Mouse (Mus musculus) neural tube, embryonic 12.5 days (tissue): ENCODE data around the gene Ldb3. TPM values are rescaled to one million over a fixed set of nuclear protein-coding genes. Genes with fewer than 3 reads are reported as not detected.

ENCODE experiments used
- ATAC-seq: fragments of 200-750 bp; cut with Nextera tagmentation; 2 replicates; pipeline ENCODE4 v1.8.0; 2017; ENCODE audit warnings: low read depth, mild to moderate bottlenecking, moderate TSS enrichment, moderate library complexity; ENCODE audit not compliant: low FRiP score
- H3K27ac ChIP-seq: fragments of 300-500 bp; sonication (generic); 2 replicates; pipeline ENCODE4 v1.5.1; 2016
- H3K27me3 ChIP-seq: fragments of 300-500 bp; sonication (generic); replicated peaks from 2 replicates; pipeline ENCODE4 v1.6.1; 2016; ENCODE audit warnings: mild to moderate bottlenecking
- H3K36me3 ChIP-seq: fragments of 300-500 bp; sonication (generic); 2 replicates; pipeline ENCODE4 v1.6.1; 2016; ENCODE audit warnings: mild to moderate bottlenecking
- H3K4me1 ChIP-seq: fragments of 300-500 bp; sonication (generic); 2 replicates; pipeline ENCODE4 v1.6.1; 2016
- H3K4me2 ChIP-seq: fragments of 300-500 bp; sonication (generic); replicated peaks from 2 replicates; pipeline ENCODE4 v1.6.1; 2016; ENCODE audit warnings: mild to moderate bottlenecking
- H3K4me3 ChIP-seq: fragments of 300-500 bp; sonication (generic); 2 replicates; pipeline ENCODE4 v1.5.1; 2016
- H3K9ac ChIP-seq: fragments of 300-500 bp; sonication (generic); 2 replicates; pipeline ENCODE4 v1.6.1; 2016; ENCODE audit warnings: mild to moderate bottlenecking
- H3K9me3 ChIP-seq: fragments of 300-500 bp; sonication (generic); 2 replicates; pipeline ENCODE4 v1.6.1; 2016; ENCODE audit warnings: mild to moderate bottlenecking
- WGBS: fragments of 180-500 bp; shearing (Covaris S2); methylation state at CpG from one replicate; pipeline ENCODE4 v1.1.7; 2016; 5-methylcytosine and 5-hydroxymethylcytosine counted together
- polyA plus RNA-seq: library from polyadenylated mRNA; unstranded; fragments of >200 nt; fragmentation: Nextera tagmentation; extraction: Ambion mirVana; gene quantifications from 2 replicates; pipeline ENCODE4 v1.2.1, GENCODE M21; 2016

Ldb3 gene
- polyA plus RNA-seq, 1 experiment from 2014 or later = 1.2 TPM

- Histone ChIP-seq H3K27ac (no peak overlapping the region), H3K4me1 (peaks cover 6% of the 10 kb centered on the region; the same call in 1 of the 2 replicates), H3K4me3 (no peak overlapping the region), H3K36me3 (no peaks in the 10 kb centered on the region), H3K9ac (no peak overlapping the region), H3K27me3 (0 out of 2 replicates have a peak, but pooled peaks cover 17% of the 10 kb centered on the region), H3K9me3 (no peaks in the 10 kb centered on the region), H3K4me2 (peak overlapping the region; percentile 45)
- ATAC-seq = no peak
- 10% methylated on average over 15 of the region's 15 CpGs for WGBS
Measured at GRCm38 (mm10) chr14:34614551-34614950, 26.1 kb upstream of the Ldb3 start.

GRCm38 (mm10) chr14:34613523-34613922 is 25.0 kb upstream of the Ldb3 start:
- Histone ChIP-seq H3K27ac (no peak overlapping the region), H3K27me3 (0 out of 2 replicates have a peak, but pooled peaks cover 17% of the 10 kb centered on the region), H3K9ac (no peak overlapping the region), H3K4me1 (peaks cover 6% of the 10 kb centered on the region; the same call in 1 of the 2 replicates), H3K4me3 (no peak overlapping the region), H3K4me2 (no peak overlapping the region), H3K36me3 (no peaks in the 10 kb centered on the region), H3K9me3 (no peaks in the 10 kb centered on the region)
- 69% methylated on average over 6 of the region's 6 CpGs for WGBS
- no peak for ATAC-seq

GRCm38 (mm10) chr14:34612222-34612621 is 23.7 kb upstream of the Ldb3 start:
- ATAC-seq = no peak
- H3K4me3 ChIP-seq = no peak overlapping the region
- no peak overlapping the region for H3K4me2 ChIP-seq
- H3K27ac ChIP-seq = no peak overlapping the region
- H3K9ac ChIP-seq = no peak overlapping the region
- H3K4me1 ChIP-seq = peaks cover 6% of the 10 kb centered on the region; the same call in 1 of the 2 replicates
- H3K27me3 ChIP-seq = 0 out of 2 replicates have a peak, but pooled peaks cover 17% of the 10 kb centered on the region
- no peaks in the 10 kb centered on the region for H3K9me3 ChIP-seq
- no peaks in the 10 kb centered on the region for H3K36me3 ChIP-seq
- WGBS = 48% methylated on average over 4 of the region's 4 CpGs

GRCm38 (mm10) chr14:34611591-34611990 is 23.1 kb upstream of the Ldb3 start:
- Histone ChIP-seq H3K36me3 (no peaks in the 10 kb centered on the region), H3K9me3 (no peaks in the 10 kb centered on the region), H3K4me1 (peaks cover 6% of the 10 kb centered on the region; the same call in 1 of the 2 replicates), H3K4me3 (no peak overlapping the region), H3K27me3 (0 out of 2 replicates have a peak, but pooled peaks cover 17% of the 10 kb centered on the region), H3K4me2 (no peak overlapping the region), H3K9ac (no peak overlapping the region), H3K27ac (no peak overlapping the region)
- no peak for ATAC-seq
- WGBS = 93% methylated on average over 4 of the region's 4 CpGs

GRCm38 (mm10) chr14:34601910-34602309 is 13.4 kb upstream of the Ldb3 start:
- Histone ChIP-seq H3K36me3 (no peaks in the 10 kb centered on the region), H3K4me3 (no peak overlapping the region), H3K27ac (no peak overlapping the region), H3K9ac (no peak overlapping the region), H3K4me1 (no peaks in the 10 kb centered on the region), H3K4me2 (no peak overlapping the region), H3K9me3 (no peaks in the 10 kb centered on the region), H3K27me3 (no peaks in the 10 kb centered on the region)
- whole genome bisulfite sequencing = 93% methylated on average over 7 of the region's 7 CpGs
- ATAC-seq = no peak

GRCm38 (mm10) chr14:34599941-34600340 is 11.5 kb upstream of the Ldb3 start, which contains the start of gene Opn4:
Gene Opn4, minus strand, starts transcription at chr14:34600142.
- no peak within 1 kb of the TSS for H3K4me3 ChIP-seq
- H3K4me2 ChIP-seq = no peak within 1 kb of the TSS
- H3K27ac ChIP-seq = no peak within 1 kb of the TSS
- H3K27me3 ChIP-seq = no peaks in the 10 kb centered on the region
- H3K36me3 ChIP-seq = no peaks in the 10 kb centered on the region
- no peak within 1 kb of the TSS for H3K9ac ChIP-seq
- 81% methylated on average over 8 of the region's 8 CpGs for WGBS
- H3K9me3 ChIP-seq = no peaks in the 10 kb centered on the region
- H3K4me1 ChIP-seq = no peaks in the 10 kb centered on the region
- no peak for ATAC-seq

GRCm38 (mm10) chr14:34595596-34596255 is 7.2 kb upstream of the Ldb3 start:
- H3K9ac ChIP-seq = no peak overlapping the region
- 83% methylated on average over 17 of the region's 17 CpGs for WGBS
- no peak for ATAC-seq

GRCm38 (mm10) chr14:34591741-34592535 is 3.5 kb upstream of the Ldb3 start:
- H3K9ac ChIP-seq = no peak overlapping the region
- H3K4me3 ChIP-seq = no peak overlapping the region
- H3K36me3 ChIP-seq = no peaks in the 10 kb centered on the region
- H3K4me2 ChIP-seq = no peak overlapping the region
- no peaks in the 10 kb centered on the region for H3K9me3 ChIP-seq
- H3K27ac ChIP-seq = no peak overlapping the region
- no peaks in the 10 kb centered on the region for H3K4me1 ChIP-seq
- no peak for ATAC-seq
- H3K27me3 ChIP-seq = no peaks in the 10 kb centered on the region
- WGBS = 72% methylated on average over 15 of the region's 15 CpGs

More at GRCm38 (mm10) chr14:34595596-34596255, 7.2 kb upstream of the Ldb3 start:
- Histone ChIP-seq H3K4me1 (no peaks in the 10 kb centered on the region), H3K4me3 (no peak overlapping the region), H3K4me2 (no peak overlapping the region), H3K36me3 (no peaks in the 10 kb centered on the region), H3K27ac (no peak overlapping the region), H3K9me3 (no peaks in the 10 kb centered on the region), H3K27me3 (no peaks in the 10 kb centered on the region)

GRCm38 (mm10) chr14:34590743-34591675 is 2.5 kb upstream of the Ldb3 start:
- no peak overlapping the region for H3K27ac ChIP-seq
- no peaks in the 10 kb centered on the region for H3K4me1 ChIP-seq
- no peak overlapping the region for H3K9ac ChIP-seq
- H3K9me3 ChIP-seq = no peaks in the 10 kb centered on the region
- no peaks in the 10 kb centered on the region for H3K27me3 ChIP-seq
- 65% methylated on average over 24 of the region's 24 CpGs for WGBS
- no peaks in the 10 kb centered on the region for H3K36me3 ChIP-seq
- no peak overlapping the region for H3K4me2 ChIP-seq
- no peak overlapping the region for H3K4me3 ChIP-seq
- ATAC-seq = no peak

- Histone ChIP-seq H3K27me3 (no peaks in the 10 kb centered on the region), H3K4me2 (no peak overlapping the region), H3K9me3 (no peaks in the 10 kb centered on the region), H3K4me3 (no peak overlapping the region), H3K9ac (no peak overlapping the region), H3K4me1 (no peaks in the 10 kb centered on the region), H3K27ac (no peak overlapping the region), H3K36me3 (no peaks in the 10 kb centered on the region)
- 86% methylated on average over 5 of the region's 5 CpGs for WGBS
- no peak for ATAC-seq
Measured at GRCm38 (mm10) chr14:34590017-34590570, 1.6 kb upstream of the Ldb3 start.

GRCm38 (mm10) chr14:34589185-34589713 is 767 bp upstream of the Ldb3 start:
- H3K4me1 ChIP-seq = no peaks in the 10 kb centered on the region
- H3K9ac ChIP-seq = no peak overlapping the region
- no peaks in the 10 kb centered on the region for H3K36me3 ChIP-seq
- WGBS = 92% methylated on average over 8 of the region's 8 CpGs
- no peak overlapping the region for H3K27ac ChIP-seq
- H3K27me3 ChIP-seq = no peaks in the 10 kb centered on the region
- no peak overlapping the region for H3K4me3 ChIP-seq
- H3K4me2 ChIP-seq = no peak overlapping the region
- no peaks in the 10 kb centered on the region for H3K9me3 ChIP-seq
- no peak for ATAC-seq
